Mouse (Mus musculus) monocyte, adult 59 days (primary cell): Measurements from ENCODE around the gene Rfx5. TPM values are rescaled to one million over a fixed set of nuclear protein-coding genes. Genes with fewer than 3 reads are reported as not detected.

Source experiments
- total RNA-seq, 2 experiments: library from RNA; stranded (reverse); gene quantifications; one replicate each; pipeline ENCODE4 v1.2.4; 2023

Rfx5 gene
- total RNA-seq = 10 to 100 TPM; 36.3 to 41.9 TPM

DNA sequence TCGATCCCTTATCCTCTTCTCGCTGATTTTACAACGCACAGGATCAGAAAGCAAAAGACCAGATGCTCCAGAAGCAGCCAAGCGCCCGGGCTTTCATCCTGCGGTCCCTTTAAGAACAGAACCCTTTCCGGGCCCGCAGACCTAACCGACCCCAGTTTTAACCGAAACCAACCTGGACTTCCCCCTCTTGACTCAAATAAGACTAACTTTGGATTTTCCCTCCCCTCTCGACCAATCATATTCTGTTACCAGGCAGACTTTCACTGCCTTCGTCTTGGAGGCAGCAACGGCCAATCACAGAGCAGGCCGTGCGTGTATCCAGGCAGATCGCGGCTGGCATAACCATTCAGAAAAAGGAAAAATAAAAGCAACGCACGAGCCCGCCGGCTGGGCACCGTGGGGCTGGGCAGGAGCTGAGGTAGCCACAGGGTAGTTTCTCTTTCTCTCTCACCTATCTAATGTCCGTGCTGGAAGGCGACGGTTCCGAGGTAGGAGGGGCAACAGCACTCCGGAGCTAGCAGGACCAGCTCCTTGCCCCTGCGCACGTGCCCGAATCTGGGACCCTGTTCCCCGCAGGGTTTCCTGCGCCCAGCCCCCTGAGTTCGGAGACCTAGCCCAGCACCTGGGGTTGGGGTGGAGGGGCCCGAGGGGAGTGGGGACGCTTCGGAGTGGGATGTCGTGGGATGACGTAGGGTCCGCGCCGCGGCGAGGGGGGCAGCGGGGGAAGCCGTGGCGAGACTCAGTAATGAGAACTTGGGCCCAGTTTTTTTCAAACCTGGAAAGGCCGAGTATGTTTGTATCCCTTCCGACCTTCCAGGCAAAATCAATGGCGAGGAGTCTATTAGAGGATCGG is at the start of gene Rfx5:
Gene Rfx5, plus strand, starts transcription at position 312 of the 853 bp plus-strand sequence.

DNA sequence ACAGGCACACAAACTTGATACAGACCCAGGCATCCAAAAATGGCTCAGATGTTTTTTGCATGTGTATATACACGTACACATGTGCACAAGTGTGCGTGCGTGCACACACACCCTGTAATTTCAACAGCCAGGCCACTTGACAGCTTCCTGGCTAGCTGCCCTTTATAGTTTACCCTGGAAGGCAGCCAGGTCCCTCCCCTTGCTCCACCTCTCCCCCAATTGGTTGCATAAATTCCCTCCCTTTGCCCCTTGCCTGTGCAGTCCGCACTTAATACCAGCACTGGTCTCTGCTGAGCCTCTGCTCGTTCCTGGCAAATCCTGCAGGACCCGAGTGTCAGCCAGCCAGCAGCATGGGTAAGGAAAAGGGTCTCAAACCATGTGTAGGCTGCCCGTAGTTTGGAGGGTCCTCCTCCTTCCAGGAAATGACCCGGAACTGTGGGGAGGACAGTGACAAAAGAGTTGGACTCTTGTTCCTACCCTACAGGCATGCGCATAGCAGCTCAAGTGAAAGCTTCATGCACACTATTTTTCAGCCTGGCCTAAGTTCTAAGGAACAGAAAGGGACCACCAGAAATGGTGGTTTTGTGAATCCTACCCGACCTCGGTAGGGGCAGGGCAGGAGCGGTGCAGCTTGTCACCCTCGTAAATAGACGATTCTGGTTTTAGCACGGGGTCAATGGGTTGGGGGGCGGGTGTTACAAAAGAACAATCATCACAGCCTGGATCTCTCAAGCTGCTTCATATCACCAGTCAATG is 20.9 kb upstream of the Rfx5 start, which contains the start of gene Selenbp1:
Gene Selenbp1, plus strand, starts transcription at position 248 of the 756 bp plus-strand sequence.

DNA sequence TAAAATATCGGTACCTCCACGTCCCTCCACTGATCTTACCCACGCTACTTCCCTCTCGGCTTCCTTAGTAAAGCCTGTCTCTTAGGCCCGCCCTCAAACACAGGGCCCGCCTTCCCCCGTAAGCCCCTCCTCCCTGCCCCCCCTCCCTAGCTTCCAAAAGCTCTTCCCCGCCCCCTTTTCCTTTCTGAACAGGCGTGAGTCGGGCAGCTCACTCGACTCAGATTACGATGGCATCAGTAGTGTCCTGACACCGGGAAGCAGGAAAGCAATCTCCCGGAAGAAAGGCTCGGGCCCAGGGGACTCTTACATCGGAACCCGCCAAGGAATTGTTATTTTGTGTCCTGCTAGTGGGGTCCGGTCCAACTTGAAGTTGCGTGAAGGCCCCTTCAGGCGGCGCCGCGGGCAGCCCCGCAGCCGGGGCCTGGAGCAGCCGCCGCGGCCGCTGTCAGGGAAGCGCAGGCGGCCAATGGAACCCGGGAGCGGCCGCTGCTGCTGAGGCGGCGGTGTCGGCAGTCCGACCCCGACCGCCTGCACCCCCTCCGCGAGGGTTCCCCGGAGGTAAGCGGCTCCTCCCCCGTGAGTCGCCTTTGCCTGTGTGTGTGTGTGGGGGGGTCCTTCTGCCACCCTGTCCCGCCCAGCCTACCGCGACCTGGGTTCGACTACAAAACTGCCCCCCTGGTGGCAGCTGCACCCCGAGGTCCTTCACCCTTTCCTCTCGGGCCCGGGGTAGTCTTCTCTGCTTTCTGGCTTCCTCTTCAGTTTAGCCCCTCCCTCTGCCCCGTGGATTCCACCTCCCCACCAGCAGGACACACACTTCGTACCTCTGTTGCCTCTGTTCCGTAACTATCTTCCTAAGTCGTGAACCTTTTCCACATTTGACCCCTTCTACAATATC is 20.9 kb downstream of the Rfx5 start, which contains the start of gene Pi4kb:
Gene Pi4kb, plus strand, starts transcription at position 204 of the 895 bp plus-strand sequence.

Other genes with a start within 250 kb of the Rfx5 start
- gene Cgn, start 167.6 kb upstream of the Rfx5 start, total RNA-seq = 1 to 10 TPM; 5.8 TPM
- gene Pogz, start 116.5 kb upstream of the Rfx5 start, total RNA-seq = 10 to 100 TPM; 44.1 to 55.6 TPM
- gene Psmb4, start 67.1 kb upstream of the Rfx5 start, total RNA-seq = 100 to 1,000 TPM; 184 to 186 TPM
- 10 to 100 TPM; 29.7 to 30.8 TPM for gene Selenbp1, start 21.0 kb upstream of the Rfx5 start, total RNA-seq
- gene Pi4kb, start 20.7 kb downstream of the Rfx5 start, total RNA-seq = 10 to 100 TPM; 42.7 to 59.0 TPM
- gene Zfp687, start 61.4 kb downstream of the Rfx5 start, total RNA-seq = 10 to 100 TPM; 30.1 to 45.2 TPM
- 100 to 1,000 TPM; 114 to 127 TPM for gene Psmd4, start 88.5 kb downstream of the Rfx5 start, total RNA-seq
- gene Pip5k1a, start 152.9 kb downstream of the Rfx5 start, total RNA-seq = 10 to 100 TPM; 23.3 to 23.8 TPM
- 10 to 100 TPM; 39.0 to 47.0 TPM for gene Vps72, start 156.9 kb downstream of the Rfx5 start, total RNA-seq
- 1 to 10 TPM; 1.0 to 2.3 TPM for gene Tmod4, start 170.4 kb downstream of the Rfx5 start, total RNA-seq
- 10 to 100 TPM; 67.3 to 70.8 TPM for gene Scnm1, start 179.9 kb downstream of the Rfx5 start, total RNA-seq
- 1 to 10 TPM; 1.9 to 2.0 TPM for gene Lysmd1, start 180.0 kb downstream of the Rfx5 start, total RNA-seq
- 100 to 1,000 TPM; 119 to 126 TPM for gene Tnfaip8l2, start 188.3 kb downstream of the Rfx5 start, total RNA-seq
- gene Sema6c, start 206.4 kb downstream of the Rfx5 start, total RNA-seq = under 1 TPM; 0.34 to 0.61 TPM